Mouse (Mus musculus): Measurements from ENCODE around the gene Osbp2. TPM values are rescaled to one million over a fixed set of nuclear protein-coding genes. Genes with fewer than 3 reads are reported as not detected.

Osbp2 gene
- total RNA-seq, 2 experiments from 2014 or later, result 82.8 to 89.6 TPM

DNA sequence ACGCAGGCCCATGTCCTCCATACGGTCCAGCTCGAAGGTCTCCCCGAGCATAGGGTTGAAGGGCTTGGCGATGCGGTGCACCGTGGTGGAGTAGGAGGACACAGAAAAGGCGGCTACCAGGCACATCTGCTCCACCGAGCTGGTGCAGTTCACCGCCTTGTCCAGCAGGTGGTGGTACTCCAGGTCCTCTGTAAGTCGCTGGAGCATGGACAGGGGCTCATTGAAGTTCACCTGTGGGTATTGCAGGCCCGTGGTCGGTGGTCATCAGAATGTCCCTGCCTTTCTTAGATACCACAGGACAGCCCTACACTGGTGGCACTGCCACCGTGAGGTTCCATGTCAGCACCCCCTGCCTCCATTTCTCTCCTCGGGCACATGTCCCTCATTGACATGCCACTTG lies 149.2 kb downstream of the Osbp2 start:
- peak; percentile 56 to 57 for DNase-seq (ENCODE audit: low spot score in 2 of 2)

GRCm38 (mm10) chr11:3710203-3710602 lies 153.5 kb downstream of the Osbp2 start:
- no peak for DNase-seq (ENCODE audit: low spot score in 2 of 2)

- DNase-seq (ENCODE audit: low spot score in 2 of 2), result no peak
Observed at GRCm38 (mm10) chr11:3707057-3707456, 156.6 kb downstream of the Osbp2 start.

- DNase-seq (ENCODE audit: low spot score in 2 of 2), result no peak
Observed at GRCm38 (mm10) chr11:3704404-3704803, 159.3 kb downstream of the Osbp2 start.

DNA sequence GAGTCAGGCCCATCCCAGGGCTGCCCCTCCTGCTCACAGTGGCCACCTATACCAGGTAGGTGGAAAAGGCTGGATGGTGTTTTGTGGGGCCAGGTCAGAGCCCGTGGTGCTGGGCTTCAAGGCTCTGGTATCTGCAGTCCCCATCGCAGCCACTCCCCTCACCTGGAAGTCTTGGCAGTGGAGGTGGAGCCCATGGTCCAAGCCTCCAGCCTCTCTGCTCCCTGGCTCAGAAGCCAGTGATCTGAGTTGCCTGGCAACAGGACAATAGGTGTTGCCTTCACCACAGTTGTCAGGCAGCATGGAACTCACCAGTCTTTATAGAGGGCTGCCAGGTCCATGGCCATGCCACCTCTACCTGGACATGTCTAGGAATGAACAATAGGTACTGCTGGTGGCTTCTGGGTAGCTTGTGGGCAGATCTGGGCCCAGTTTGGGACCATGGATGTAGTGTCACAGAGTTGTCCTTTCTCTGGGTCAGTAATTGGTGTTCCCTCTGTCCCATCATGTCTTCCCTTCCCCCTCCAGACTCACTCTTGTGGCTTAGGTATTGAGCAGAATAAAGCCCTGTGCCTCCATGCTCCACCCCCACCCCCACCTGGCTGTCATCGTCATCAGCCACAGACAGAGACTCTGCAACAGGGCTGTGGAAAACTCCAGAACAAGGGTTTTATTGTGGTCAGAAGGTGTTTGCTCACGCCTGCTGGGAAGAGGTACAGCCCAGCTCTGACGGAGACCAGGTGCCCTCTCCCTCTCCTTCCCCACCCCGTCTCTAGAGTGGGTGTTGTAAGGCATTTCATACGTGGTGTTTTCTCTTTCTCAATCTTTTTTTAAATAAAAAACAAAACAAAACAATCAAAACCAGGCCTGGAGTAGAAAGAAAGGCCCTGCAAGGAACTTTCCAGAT lies 160.4 kb downstream of the Osbp2 start:
- DNase-seq (ENCODE audit: low spot score in 2 of 2), result no peak

DNA sequence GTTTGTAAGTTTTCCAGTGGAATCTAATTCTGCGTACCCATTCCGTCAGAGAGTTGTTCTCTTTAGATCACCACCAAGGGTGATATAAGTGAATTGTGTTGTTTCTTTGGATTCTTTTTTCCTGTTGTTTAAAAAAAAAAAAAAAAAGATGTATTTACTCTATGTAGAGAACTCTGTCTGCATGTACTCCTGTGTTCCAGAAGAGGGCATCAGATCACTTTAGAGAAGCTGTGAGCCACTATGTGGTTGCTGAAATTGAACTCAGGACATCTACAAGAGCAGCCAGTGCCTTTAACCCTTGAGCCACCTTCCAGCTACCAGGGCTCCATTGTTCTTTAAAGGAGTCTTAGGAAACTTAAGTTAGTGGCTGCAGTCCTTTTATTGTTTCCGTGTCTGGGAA lies 166.3 kb downstream of the Osbp2 start:
- no peak for DNase-seq (ENCODE audit: low spot score in 2 of 2)

DNA sequence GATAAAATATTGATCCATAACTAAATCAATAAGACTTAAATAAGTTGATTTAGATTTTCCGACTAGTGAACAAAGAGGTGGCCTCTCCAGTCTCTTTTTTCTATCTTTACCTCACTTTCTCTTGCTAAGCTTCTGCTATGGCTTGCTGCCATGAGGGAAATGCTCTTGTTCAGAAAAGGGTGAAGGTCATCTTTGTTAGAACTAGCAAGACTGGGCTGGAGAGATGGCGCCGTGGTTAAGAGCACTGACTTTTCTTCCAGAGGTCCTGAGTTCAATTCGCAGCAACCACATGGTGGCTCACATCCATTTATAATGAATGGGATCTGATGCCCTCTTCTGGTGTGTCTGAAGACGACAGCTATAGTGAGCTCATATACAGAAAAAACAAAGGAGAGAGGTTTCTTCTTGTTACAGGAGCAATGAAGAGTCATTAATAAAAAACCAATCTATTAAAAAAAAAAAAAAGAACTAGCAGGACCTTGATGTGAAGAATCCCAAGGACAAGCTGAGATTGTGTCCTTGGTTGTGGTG lies 167.6 kb downstream of the Osbp2 start:
- no peak for DNase-seq (ENCODE audit: low spot score in 2 of 2)

DNA sequence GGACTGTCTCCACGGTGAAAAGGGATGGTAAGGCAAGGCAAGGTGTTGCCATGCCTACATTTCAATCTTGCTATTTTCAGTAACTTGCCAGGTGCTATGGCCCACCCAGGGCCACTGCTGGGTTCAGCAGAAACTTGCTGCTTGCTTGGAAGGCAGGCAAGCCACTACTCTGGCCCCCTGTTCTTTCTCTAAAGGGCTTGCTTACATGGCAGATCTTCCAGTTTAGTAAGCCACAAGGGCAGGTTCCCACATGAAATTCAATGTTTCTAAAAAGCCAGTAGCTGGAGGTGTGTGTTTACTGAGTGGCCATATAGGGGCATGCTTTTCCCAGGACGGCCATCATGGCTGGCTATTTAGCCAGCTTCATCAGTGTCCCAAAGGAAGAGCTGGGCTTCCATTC lies 172.0 kb downstream of the Osbp2 start:
- DNase-seq (ENCODE audit: low spot score in 2 of 2), result no peak

- no peak for DNase-seq (ENCODE audit: low spot score in 2 of 2)
Observed at GRCm38 (mm10) chr11:3686885-3687284, 176.8 kb downstream of the Osbp2 start.

DNA sequence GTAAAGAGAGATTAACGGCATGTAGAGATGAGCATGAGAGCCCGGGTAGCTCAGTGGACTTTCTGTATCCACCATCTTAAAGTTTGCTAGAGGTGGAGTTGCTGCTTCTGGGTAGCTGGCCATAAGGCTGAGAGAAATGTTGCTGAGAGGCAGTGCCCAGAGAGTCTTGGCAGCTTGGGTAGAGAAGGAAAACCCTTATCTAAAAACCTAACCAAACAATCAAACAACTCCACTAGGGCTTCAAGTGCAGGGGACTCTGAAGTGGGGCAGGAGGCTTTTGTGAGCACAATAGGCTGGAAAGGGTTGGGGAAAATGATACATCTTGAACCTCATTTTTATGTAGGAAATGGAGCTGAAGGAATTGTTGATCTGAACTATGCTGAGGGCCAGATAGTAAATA lies 177.4 kb downstream of the Osbp2 start:
- no peak for DNase-seq (ENCODE audit: low spot score in 2 of 2)

DNA sequence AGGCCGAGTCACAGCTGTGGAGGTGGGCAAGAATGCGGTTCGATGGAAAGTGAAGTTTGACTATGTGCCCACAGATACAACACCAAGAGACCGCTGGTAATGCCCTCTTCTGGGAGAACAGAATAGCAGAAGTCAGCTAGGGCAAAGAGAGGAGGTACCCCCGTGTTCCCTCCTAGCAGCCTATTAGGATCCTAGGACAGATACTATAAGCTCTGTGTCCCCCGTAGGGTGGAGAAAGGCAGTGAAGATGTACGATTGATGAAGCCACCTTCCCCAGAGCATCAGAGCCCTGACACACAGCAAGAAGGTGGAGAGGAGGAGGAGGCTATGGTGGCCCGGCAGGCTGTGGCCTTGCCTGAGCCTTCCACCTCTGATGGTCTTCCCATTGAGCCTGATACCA lies 178.3 kb downstream of the Osbp2 start:
- DNase-seq (ENCODE audit: low spot score in 2 of 2), result no peak

GRCm38 (mm10) chr11:3684723-3685430 lies 178.8 kb downstream of the Osbp2 start:
- DNase-seq (ENCODE audit: low spot score in 2 of 2), result no peak

- DNase-seq (ENCODE audit: low spot score in 2 of 2), result no peak
Observed at GRCm38 (mm10) chr11:3684232-3684631, 179.5 kb downstream of the Osbp2 start.

DNA sequence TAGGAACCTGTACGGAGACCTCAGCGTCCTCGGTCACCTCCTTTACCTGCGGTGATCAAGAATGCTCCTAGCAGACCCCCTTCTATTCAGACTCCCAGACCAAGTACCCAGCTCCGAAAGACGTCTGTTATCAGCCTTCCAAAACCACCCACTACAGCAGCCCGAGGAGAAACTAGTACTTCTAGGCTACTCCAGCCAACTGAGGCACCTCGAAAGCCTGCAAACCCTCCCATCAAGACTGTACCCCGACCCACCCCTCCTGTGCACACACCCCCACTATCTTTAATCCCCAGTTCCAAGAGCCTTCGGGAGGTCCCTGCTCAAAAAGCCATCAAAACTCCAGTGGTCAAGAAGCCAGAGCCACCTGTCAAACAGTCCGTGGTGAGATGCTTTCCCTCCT lies 180.0 kb downstream of the Osbp2 start:
- no peak for DNase-seq (ENCODE audit: low spot score in 2 of 2)

DNA sequence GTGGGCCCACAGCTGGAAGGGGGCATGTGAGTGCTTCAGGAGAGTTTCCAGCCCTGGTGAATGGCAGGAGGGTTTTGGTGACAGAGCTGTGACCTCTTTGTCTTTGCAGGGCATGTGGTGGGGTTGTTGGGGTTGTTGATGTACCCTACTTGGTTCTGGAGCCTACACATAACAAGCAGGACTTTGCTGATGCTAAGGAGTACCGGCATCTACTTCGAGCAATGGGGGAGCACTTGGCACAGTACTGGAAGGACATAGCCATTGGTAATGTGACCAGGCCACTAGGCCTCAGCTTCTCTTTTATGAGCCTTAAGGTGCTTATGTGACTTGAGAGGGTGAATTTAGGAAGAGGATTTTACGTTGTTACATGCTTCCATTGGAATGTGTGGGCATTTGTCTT lies 183.9 kb downstream of the Osbp2 start:
- DNase-seq (ENCODE audit: low spot score in 2 of 2), result no peak

DNA sequence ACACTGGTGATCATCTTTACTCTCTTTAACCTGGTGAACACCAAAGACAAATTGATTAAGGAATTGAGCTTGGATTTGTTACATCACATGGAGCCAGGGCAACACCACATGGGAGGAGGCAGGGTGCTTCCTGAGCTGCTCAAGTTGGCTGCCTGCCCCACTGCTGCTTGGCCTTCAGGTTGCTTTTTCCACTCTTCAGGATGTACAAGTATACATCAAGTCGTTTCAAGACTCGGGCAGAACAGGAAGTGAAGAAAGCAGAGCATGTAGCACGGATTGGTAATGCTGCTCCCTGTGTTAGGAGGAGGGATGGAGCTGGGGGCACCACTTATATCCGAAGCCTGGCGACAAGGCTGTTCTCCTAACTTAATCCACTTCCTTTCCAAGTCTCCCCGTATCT lies 186.5 kb downstream of the Osbp2 start:
- DNase-seq (ENCODE audit: low spot score in 2 of 2), result no peak

DNA sequence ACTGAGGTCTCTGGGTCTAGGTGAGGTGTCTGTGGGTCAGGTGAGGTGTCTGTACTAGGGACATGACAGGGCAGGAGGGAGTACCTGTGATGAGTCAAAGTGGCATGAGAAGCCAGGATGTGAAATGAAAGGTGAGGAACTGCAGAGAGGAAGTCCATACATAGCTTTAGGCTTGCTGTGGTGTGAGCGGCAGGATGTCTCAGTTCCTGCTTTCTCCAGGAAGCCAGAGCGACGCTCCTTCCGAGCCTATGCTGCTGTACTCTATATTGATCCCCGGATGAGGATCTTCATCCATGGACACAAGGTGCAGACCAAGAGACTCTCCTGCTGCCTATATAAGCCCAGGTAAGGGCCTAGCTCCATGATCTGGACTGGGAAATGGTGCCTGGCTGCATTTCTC lies 187.3 kb downstream of the Osbp2 start:
- no peak for DNase-seq (ENCODE audit: low spot score in 2 of 2)

DNA sequence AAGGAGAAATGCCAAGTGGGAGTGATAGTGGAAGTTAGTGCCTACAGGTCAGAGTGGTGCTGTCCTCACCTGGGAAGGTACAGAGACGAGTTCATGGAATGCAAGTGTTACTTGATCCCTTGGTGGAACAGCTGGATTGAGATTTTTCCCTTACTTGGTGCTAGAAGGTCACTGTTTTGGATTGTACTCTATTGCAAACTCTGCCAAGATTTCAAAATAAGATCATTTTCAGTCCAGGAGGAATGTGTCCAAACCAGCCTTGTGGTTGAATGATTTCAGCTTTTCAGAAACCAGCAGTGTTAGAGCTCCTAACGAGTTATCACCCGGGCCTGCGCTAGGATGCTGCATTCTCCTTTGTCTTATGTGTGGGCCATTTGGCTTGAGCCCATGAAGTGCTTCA lies 189.2 kb downstream of the Osbp2 start:
- DNase-seq (ENCODE audit: low spot score in 2 of 2), result no peak

DNA sequence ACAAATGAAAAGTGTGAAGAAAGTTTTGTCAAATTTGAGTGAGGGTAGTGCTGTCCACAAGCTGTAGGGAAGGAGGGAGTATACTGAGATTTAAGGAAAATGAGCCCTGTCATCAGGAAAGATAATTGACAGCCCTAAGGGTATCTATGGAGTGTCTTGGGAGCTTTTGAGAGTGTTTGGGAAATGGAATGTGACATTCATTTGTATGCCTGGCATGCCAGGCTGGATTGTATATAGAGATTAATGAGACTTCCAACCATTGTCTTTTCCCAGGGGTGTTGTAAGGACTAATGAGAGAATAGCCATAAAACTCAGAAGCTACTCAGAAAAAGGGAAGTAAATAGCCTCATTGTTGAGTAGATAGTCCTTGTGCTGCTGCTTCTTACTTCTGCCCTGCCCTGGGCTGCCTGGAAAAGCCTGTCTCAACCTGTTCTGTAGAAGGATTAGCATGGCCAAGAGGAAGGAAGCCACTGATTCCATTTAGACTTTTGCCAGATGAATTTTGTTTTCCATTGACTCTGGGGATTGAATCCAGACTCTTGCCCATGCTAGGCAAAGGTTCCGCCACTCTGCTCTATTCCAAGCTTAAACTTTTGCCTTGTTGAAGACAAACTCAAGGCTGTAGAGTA lies 192.6 kb downstream of the Osbp2 start:
- no peak for DNase-seq (ENCODE audit: low spot score in 2 of 2)

- no peak for DNase-seq (ENCODE audit: low spot score in 2 of 2)
Observed at GRCm38 (mm10) chr11:3669849-3670248, 193.9 kb downstream of the Osbp2 start.

GRCm38 (mm10) chr11:3668768-3669167 lies 194.9 kb downstream of the Osbp2 start:
- no peak for DNase-seq (ENCODE audit: low spot score in 2 of 2)

GRCm38 (mm10) chr11:3667506-3667905 lies 196.2 kb downstream of the Osbp2 start:
- no peak for DNase-seq (ENCODE audit: low spot score in 2 of 2)

All from layer of hippocampus, postnatal 14 days (tissue).